Mouse (Mus musculus) heart, postnatal 0 days (tissue): ENCODE results near the gene Olfr329-ps. TPM values are rescaled to one million over a fixed set of nuclear protein-coding genes. Genes with fewer than 3 reads are reported as not detected.

Experiments
- ATAC-seq: fragments of 200-750 bp; cut with Nextera tagmentation; 2 replicates; pipeline ENCODE4 v1.8.0; 2017; ENCODE audit warnings: low read depth, moderate number of reproducible peaks, moderate library complexity; ENCODE audit not compliant: insufficient read depth
- DNase-seq: peaks from one replicate; pipeline ENCODE4 v3.0.0-alpha.2; 2016; ENCODE audit warnings: low spot score
- H3K27ac ChIP-seq: fragments of 300-500 bp; sonication (generic); 2 replicates; pipeline ENCODE4 v1.5.1; 2014; ENCODE audit warnings: low read depth, mild to moderate bottlenecking
- H3K27me3 ChIP-seq: fragments of 300-500 bp; sonication (generic); 2 replicates; pipeline ENCODE4 v1.6.1; 2014; ENCODE audit warnings: low read length, mixed read lengths; ENCODE audit not compliant: control insufficient read depth, insufficient read depth
- H3K36me3 ChIP-seq: fragments of 300-500 bp; sonication (generic); replicated peaks from 2 replicates; pipeline ENCODE4 v1.6.1; 2014; ENCODE audit warnings: low read length, mixed read lengths; ENCODE audit not compliant: control insufficient read depth, insufficient read depth
- H3K4me1 ChIP-seq: fragments of 300-500 bp; sonication (generic); 2 replicates; pipeline ENCODE4 v1.6.1; 2014; ENCODE audit warnings: antibody characterized with exemption; ENCODE audit not compliant: control insufficient read depth, insufficient read depth
- H3K4me2 ChIP-seq: fragments of 300-500 bp; sonication (generic); 2 replicates; pipeline ENCODE4 v1.6.1; 2014; ENCODE audit warnings: low read depth, mild to moderate bottlenecking, low read length, moderate library complexity
- H3K4me3 ChIP-seq: fragments of 300-500 bp; sonication (generic); 2 replicates; pipeline ENCODE4 v1.5.1; 2014; ENCODE audit warnings: low read depth, low read length
- H3K9ac ChIP-seq: fragments of 300-500 bp; sonication (generic); replicated peaks from 2 replicates; pipeline ENCODE4 v1.6.1; 2014; ENCODE audit warnings: low read depth, low read length, mixed read lengths
- H3K9me3 ChIP-seq: fragments of 300-500 bp; sonication (generic); replicated peaks from 2 replicates; pipeline ENCODE4 v1.6.1; 2016; ENCODE audit warnings: low read length; ENCODE audit not compliant: control insufficient read depth
- CTCF ChIP-seq: IDR thresholded peaks from 2 replicates; pipeline ENCODE4 v1.5.1; 2016; ENCODE audit warnings: antibody characterized with exemption, control low read depth, low read depth
- EP300 ChIP-seq: IDR thresholded peaks from 2 replicates; pipeline ENCODE4 v1.6.1; 2016; ENCODE audit warnings: antibody characterized with exemption, low read depth
- WGBS: fragments of 180-500 bp; shearing (Covaris S2); extraction: QIAGEN DNeasy Blood & Tissue Kit; methylation state at CpG from one replicate; pipeline ENCODE4 v1.1.7; 2014; 5-methylcytosine and 5-hydroxymethylcytosine counted together
- polyA plus RNA-seq: library from polyadenylated mRNA; unstranded; fragments of >200 nt; fragmentation: Nextera tagmentation; extraction: Ambion mirVana; gene quantifications from 2 replicates; pipeline ENCODE4 v1.2.1, GENCODE M21; 2015
- total RNA-seq: library from RNA; depleted of rRNA; stranded (reverse); fragments of >200 nt; gene quantifications from 2 replicates; pipeline ENCODE4 v1.2.3, GENCODE M21; 2014; ENCODE audit warnings: low replicate concordance; rRNA removed

The Olfr329-ps gene
- total RNA-seq: not detected in 2 replicates
- not detected in 2 replicates for polyA plus RNA-seq

DNA sequence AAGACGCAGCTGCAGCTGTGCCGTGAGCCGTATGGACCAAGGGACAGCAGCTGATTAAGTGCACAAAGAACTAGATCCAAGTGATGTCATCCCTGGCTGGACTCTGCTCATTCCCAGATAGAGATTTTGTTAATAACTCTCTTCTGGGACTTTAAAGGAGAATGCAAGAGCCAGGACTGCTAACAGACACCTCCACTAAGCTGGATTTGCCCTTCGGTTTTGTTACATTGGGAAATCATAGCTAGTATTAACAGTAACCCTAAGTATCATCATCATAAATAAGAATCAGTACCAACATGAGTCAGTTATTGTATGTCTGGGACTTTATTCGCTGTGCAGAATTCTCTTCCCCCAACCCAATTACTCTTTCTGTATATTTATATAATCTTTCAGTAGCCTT, at the start of gene Olfr329-ps:
Gene Olfr329-ps, minus strand, starts transcription at position 101 of the 400 bp plus-strand sequence.
- DNase-seq (no peak), ATAC-seq (no peak)
- Histone ChIP-seq H3K9ac (no peak within 1 kb of the TSS), H3K4me1 (no peaks in the 10 kb centered on the region), H3K9me3 (no peaks in the 10 kb centered on the region), H3K4me3 (no peak within 1 kb of the TSS), H3K27ac (no peak within 1 kb of the TSS), H3K36me3 (no peaks in the 10 kb centered on the region), H3K4me2 (no peak within 1 kb of the TSS), H3K27me3 (no peaks in the 10 kb centered on the region)
- TF ChIP-seq EP300 (no peak), CTCF (no peak)
- 62% methylated on average over 5 of the region's 5 CpGs for WGBS

DNA sequence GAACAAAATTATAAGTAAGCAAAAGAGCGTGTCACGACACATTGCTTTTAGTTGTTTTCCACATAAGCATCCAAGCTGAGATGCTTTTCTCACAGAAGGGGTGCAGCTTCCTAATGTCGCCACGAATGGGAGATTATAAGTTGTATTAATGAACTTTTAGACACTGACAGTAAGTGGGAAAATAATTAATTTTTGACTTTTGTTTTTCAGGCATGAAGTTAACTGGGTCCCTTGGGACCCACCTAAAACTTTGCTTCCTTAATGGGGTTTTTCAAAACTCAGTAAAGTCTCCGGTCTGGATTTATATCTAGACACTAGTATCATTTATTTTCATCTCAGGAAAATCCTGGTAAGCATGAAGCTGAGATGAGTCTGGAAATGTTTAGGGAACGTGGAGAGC, 48.6 kb upstream of the Olfr329-ps start, which contains the start of gene Olfr324:
Gene Olfr324, plus strand, starts transcription at position 301 of the 400 bp plus-strand sequence.
- H3K4me1 ChIP-seq: no peaks in the 10 kb centered on the region
- ATAC-seq: no peak
- no peaks in the 10 kb centered on the region for H3K27me3 ChIP-seq
- 75% methylated on average over 6 of the region's 6 CpGs for WGBS
- no peak within 1 kb of the TSS for H3K9ac ChIP-seq
- TF ChIP-seq EP300 (no peak), CTCF (no peak)
- H3K9me3 ChIP-seq: no peaks in the 10 kb centered on the region
- DNase-seq: no peak
- H3K27ac ChIP-seq: no peak within 1 kb of the TSS
- no peak within 1 kb of the TSS for H3K4me3 ChIP-seq
- no peaks in the 10 kb centered on the region for H3K36me3 ChIP-seq
- H3K4me2 ChIP-seq: no peak within 1 kb of the TSS

DNA sequence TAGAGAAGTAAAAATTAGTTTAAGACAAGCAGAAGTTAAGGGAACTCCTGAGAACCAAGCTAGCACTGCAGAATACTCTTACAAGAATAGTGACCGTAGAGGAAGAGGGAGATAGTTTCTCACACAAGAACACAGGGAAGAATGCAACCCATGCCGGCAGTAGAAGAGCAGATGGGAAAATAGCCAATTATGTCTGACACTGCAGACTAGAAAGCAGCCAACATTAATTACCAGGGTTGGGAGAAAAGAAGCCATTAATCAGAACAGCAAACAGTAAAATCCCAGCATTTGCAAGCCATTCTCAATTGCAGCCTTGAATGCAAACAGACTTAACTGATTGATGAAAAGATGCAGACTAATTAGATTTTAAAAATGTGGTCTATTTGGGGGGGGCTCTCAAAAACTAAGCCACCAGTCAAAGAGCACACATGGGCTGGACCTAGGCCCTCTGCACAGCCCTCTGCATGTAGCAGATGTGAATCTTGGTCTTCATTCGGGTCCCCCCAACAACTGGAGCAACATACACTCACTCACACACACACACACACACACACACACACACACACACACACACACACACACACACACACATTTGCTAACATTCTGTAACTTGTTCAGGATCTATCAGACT, 42.5 kb upstream of the Olfr329-ps start:
- no peak for ATAC-seq
- H3K9me3 ChIP-seq: no peaks in the 10 kb centered on the region
- TF ChIP-seq EP300: no peak
- no peak for TF ChIP-seq CTCF
- H3K27ac ChIP-seq: no peak overlapping the region
- H3K4me1 ChIP-seq: no peaks in the 10 kb centered on the region
- H3K4me3 ChIP-seq: no peak overlapping the region
- no peak overlapping the region for H3K9ac ChIP-seq
- 53% methylated on average over 3 of the region's 3 CpGs for WGBS
- H3K36me3 ChIP-seq: no peaks in the 10 kb centered on the region
- no peak overlapping the region for H3K4me2 ChIP-seq
- no peaks in the 10 kb centered on the region for H3K27me3 ChIP-seq
- DNase-seq: no peak

DNA sequence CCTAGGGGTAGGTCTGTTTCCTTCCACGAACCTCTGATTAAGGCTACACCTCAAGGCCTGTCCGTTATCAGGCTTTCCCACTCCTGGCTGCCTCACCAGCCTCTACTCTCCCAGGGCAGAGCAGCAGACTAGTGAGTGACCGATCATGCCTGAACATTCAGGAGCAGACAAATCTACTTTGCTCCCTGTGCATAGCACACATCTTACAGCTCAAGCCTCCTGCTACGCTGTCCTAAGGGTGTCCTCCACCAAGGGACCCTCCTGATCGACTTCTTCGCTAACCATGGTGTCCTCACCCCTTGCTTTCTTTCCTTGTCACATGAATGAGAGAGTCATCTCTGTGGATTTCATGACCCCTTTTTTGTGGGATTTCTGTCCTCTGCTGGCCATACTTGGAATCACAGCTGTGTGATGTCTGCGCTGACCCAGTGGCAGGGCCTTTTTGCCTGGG, 41.7 kb upstream of the Olfr329-ps start:
- no peak for TF ChIP-seq EP300
- TF ChIP-seq CTCF: peak; percentile 56
- H3K36me3 ChIP-seq: no peaks in the 10 kb centered on the region
- DNase-seq: no peak

DNA sequence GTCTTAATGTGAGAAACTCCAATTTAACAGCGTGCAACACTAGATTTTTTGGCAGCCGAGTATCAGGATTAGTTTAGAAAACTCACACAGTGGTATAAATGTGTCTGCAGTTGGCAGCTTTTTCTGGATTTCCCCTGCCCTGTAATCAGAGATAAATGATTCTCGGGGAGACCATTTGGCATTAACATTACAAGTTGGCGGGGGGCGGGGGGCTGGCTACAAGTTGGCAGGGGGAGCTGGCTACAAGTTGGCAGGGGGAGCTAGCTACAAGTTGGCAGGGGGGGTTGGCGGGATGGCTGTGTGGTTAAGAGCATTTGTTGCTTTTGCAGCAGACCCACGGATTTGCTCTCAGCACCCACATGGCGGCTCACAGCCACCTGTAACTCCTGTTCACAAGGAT, 32.4 kb upstream of the Olfr329-ps start:
- H3K27ac ChIP-seq: no peak overlapping the region
- WGBS: 63% methylated on average over 8 of the region's 8 CpGs
- no peak overlapping the region for H3K4me3 ChIP-seq
- H3K9ac ChIP-seq: no peak overlapping the region
- H3K27me3 ChIP-seq: no peaks in the 10 kb centered on the region
- DNase-seq: no peak
- no peaks in the 10 kb centered on the region for H3K36me3 ChIP-seq
- no peaks in the 10 kb centered on the region for H3K4me1 ChIP-seq
- no peak overlapping the region for H3K4me2 ChIP-seq
- H3K9me3 ChIP-seq: no peaks in the 10 kb centered on the region
- ATAC-seq: no peak
- TF ChIP-seq CTCF (no peak), EP300 (no peak)

More for the DNA sequence above, 41.7 kb upstream of the Olfr329-ps start:
- Histone ChIP-seq H3K4me3 (no peak overlapping the region), H3K4me1 (no peaks in the 10 kb centered on the region), H3K4me2 (no peak overlapping the region), H3K9ac (no peak overlapping the region), H3K27me3 (no peaks in the 10 kb centered on the region), H3K9me3 (no peaks in the 10 kb centered on the region), H3K27ac (no peak overlapping the region)
- no peak for ATAC-seq
- WGBS: 55% methylated on average over 7 of the region's 7 CpGs

DNA sequence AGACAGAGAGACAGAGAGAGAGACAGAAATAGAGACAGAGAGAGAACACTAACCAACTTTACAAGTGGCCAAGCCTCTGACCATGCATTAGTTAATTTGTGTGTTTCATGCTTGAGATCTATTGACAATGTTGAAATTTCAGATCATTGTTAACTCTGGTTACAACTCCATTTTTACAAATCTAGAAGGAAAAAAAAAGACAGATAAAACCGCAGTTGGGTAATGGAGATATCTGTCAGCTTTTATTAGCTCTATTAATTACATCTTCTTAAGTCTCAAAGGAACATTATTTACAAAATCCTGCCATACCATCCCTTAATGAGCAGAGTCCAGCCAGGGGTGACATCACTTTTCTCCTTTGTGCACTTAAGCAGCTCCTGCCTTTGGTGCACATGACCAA, 31.2 kb upstream of the Olfr329-ps start, which contains the start of gene Olfr325:
Gene Olfr325, plus strand, starts transcription at position 301 of the 400 bp plus-strand sequence.
- Histone ChIP-seq H3K9me3 (no peaks in the 10 kb centered on the region), H3K27ac (no peak within 1 kb of the TSS), H3K4me3 (no peak within 1 kb of the TSS), H3K9ac (no peak within 1 kb of the TSS), H3K4me1 (no peaks in the 10 kb centered on the region), H3K4me2 (no peak within 1 kb of the TSS), H3K27me3 (no peaks in the 10 kb centered on the region), H3K36me3 (no peaks in the 10 kb centered on the region)
- no peak for DNase-seq
- no peak for ATAC-seq
- TF ChIP-seq EP300 (no peak), CTCF (no peak)
- WGBS: 68% methylated on average over 1 of the region's 1 CpGs
